Mouse (Mus musculus) small intestine, adult 2 months (tissue): ENCODE data around the gene Slc16a3.

Experiments
- CTCF ChIP-seq: fragments of 200-500 bp; IDR thresholded peaks from 2 replicates; pipeline ENCODE4 v1.5.1; 2012; ENCODE audit warnings: low read depth, mild to moderate bottlenecking, control low read depth, inconsistent platforms, low read length, moderate library complexity, mixed read lengths; ENCODE audit not compliant: insufficient replicate concordance, insufficient read length; ENCODE audit errors: extremely low read depth
- POLR2A ChIP-seq: fragments of 200-500 bp; IDR thresholded peaks from 2 replicates; pipeline ENCODE4 v1.6.1; 2012; ENCODE audit warnings: low read depth, mild to moderate bottlenecking, control low read depth, inconsistent platforms, low read length, moderate library complexity

GRCm38 (mm10) chr11:120902487-120903142, 45.7 kb upstream of the Slc16a3 start:
- no peak for TF ChIP-seq CTCF
- no peak for TF ChIP-seq POLR2A
